Mouse (Mus musculus): ENCODE measurements around the gene Acss2. TPM values are rescaled to one million over a fixed set of nuclear protein-coding genes. Genes with fewer than 3 reads are reported as not detected.
A peak's percentile ranks its signal among the peaks of the same experiment; 100 is the strongest.

Acss2 gene
- polyA plus RNA-seq, 1 experiment: 8.9 TPM

DNA sequence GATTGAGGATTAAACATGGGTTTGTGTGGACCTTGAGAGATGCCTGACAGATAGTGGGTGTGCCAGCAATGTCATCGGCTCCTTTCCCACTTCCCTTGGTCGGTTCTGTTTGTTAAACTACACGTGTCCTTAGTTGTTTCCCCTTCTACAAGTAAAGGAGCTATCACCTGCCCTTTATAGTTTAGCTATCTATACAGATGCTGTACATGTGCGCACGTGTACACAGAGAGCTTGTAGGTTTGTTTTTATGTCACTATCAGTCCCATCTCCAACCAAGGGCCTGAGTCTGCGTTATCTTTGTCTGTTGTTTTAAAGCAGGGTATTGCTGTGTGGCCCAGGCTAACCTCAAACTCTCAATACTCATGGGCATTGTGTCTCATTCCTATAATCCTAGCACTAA is 106.2 kb downstream of the Acss2 start:
- TF ChIP-seq POLR2A (IDR thresholded peaks at IDR 0.05; ENCODE audit: borderline replicate concordance, low read depth, low read length) (no peak), CTCF (IDR thresholded peaks at IDR 0.05; ENCODE audit: low read depth, low read length) (no peak)
- Histone ChIP-seq H3K4me1 (ENCODE audit: control insufficient read depth, insufficient read depth, low read length) (peaks cover 2% of the 10 kb centered on the region; the same call in 1 of the 2 replicates), H3K4me3 (ENCODE audit: insufficient read depth, low read length) (no peak overlapping the region), H3K27ac (ENCODE audit: insufficient read depth, low read depth, low read length) (no peak overlapping the region)

DNA sequence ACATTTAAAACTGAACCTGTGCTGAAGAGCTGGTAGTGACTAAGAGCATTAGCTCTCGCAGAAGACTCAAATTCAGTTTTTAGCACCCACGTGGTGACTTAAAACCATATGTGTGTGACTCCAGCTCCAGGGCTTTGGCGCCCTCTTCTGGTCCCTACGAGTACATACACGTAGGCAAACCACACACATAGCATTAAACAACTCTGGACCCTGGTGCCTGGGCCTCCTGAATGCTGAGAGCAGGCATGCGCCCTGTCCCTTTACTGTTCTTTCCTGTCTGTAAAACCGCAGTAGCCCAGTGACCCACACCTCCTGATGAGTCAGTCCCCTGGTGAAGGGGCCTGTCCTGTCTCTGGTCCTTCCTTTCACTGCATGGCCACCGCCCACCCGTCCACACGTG is 107.0 kb downstream of the Acss2 start:
- peaks cover 2% of the 10 kb centered on the region; the same call in 1 of the 2 replicates for H3K4me1 ChIP-seq (ENCODE audit: control insufficient read depth, insufficient read depth, low read length)
- H3K4me3 ChIP-seq (ENCODE audit: insufficient read depth, low read length): no peak overlapping the region
- H3K27ac ChIP-seq (ENCODE audit: insufficient read depth, low read depth, low read length): no peak overlapping the region
- peak; percentile 65 for TF ChIP-seq CTCF (IDR thresholded peaks at IDR 0.05; ENCODE audit: low read depth, low read length)
- TF ChIP-seq POLR2A (IDR thresholded peaks at IDR 0.05; ENCODE audit: borderline replicate concordance, low read depth, low read length): no peak

DNA sequence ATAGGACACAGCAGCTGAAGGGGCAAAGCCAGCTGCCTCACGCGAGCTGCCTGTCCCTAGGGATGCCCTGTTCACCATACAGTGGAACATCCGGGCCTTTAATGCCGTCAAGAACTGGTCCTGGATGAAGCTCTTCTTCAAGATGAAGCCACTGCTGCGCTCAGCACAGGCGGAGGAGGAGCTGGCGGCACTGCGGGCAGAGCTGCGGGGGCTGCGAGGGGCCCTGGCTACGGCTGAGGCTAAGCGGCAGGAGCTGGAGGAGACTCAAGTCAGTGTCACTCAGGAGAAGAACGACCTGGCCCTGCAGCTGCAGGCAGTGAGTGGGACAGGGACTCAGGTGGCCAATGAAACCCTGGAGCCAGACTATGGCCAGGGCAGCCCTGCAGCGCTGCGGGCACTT is 108.5 kb downstream of the Acss2 start:
- no peak overlapping the region for H3K27ac ChIP-seq (ENCODE audit: insufficient read depth, low read depth, low read length)
- TF ChIP-seq CTCF (IDR thresholded peaks at IDR 0.05; ENCODE audit: low read depth, low read length): no peak
- no peak for TF ChIP-seq POLR2A (IDR thresholded peaks at IDR 0.05; ENCODE audit: borderline replicate concordance, low read depth, low read length)
- H3K4me3 ChIP-seq (ENCODE audit: insufficient read depth, low read length): no peak overlapping the region
- H3K4me1 ChIP-seq (ENCODE audit: control insufficient read depth, insufficient read depth, low read length): peaks cover 2% of the 10 kb centered on the region; the same call in 1 of the 2 replicates

DNA sequence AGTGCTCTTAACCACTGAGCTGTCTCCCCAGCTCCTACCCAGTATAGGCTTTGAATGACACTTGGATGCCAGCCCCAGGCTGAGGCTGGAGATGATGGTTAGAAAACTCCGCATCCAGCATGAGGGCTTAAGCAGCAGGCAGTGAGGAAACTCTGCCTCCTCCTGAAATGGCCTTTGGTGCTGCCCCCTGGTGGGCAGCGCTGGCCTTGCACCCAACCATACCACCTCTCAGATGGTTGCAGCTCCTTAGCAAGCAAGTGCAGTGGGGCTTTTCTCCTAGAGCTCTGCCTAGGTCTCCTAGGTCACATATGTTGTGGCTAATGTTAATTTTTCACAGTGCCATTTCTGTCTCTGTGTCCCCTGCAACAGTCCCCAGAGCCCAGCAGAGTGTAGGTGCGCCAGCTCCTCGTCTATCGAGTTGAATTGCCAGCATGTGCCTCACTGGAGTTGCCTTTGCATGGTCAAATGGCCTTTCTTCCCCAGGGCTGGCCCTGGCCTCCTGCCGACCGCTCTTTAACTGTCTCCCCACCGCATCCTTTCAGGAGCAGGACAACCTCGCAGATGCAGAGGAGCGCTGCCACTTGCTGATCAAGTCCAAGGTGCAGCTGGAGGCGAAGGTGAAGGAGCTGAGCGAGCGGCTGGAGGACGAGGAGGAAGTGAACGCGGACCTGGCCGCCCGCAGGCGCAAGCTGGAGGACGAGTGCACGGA is 109.4 kb downstream of the Acss2 start:
- peak; percentile 98 for TF ChIP-seq CTCF (IDR thresholded peaks at IDR 0.05; ENCODE audit: low read depth, low read length)
- no peak for TF ChIP-seq POLR2A (IDR thresholded peaks at IDR 0.05; ENCODE audit: borderline replicate concordance, low read depth, low read length)
- Histone ChIP-seq H3K4me1 (ENCODE audit: control insufficient read depth, insufficient read depth, low read length) (peaks cover 2% of the 10 kb centered on the region; the same call in 1 of the 2 replicates), H3K4me3 (ENCODE audit: insufficient read depth, low read length) (no peak overlapping the region), H3K27ac (ENCODE audit: insufficient read depth, low read depth, low read length) (no peak overlapping the region)

DNA sequence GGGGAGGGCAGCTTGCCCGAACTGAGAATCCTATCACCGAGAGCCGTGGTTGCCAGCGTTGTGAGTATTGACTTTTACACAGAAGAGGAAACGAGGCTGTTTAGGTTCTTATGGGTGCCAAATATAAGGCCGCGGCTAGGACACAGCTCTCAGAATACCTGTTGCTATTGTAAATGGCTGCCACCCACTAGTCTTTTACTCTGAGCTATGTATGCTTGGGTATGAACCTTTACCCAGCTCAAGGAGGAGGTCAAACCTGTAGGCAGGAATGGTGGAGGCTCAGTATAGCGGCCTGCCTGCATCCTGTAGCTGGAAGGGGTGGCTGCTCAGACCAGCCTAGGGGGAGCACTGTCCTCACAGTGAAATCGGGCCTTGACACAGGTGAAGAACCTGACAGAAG is 110.4 kb downstream of the Acss2 start:
- TF ChIP-seq POLR2A (IDR thresholded peaks at IDR 0.05; ENCODE audit: borderline replicate concordance, low read depth, low read length): no peak
- TF ChIP-seq CTCF (IDR thresholded peaks at IDR 0.05; ENCODE audit: low read depth, low read length): no peak
- Histone ChIP-seq H3K4me1 (ENCODE audit: control insufficient read depth, insufficient read depth, low read length) (peaks cover 2% of the 10 kb centered on the region; the same call in 1 of the 2 replicates), H3K27ac (ENCODE audit: insufficient read depth, low read depth, low read length) (no peak overlapping the region), H3K4me3 (ENCODE audit: insufficient read depth, low read length) (no peak overlapping the region)

DNA sequence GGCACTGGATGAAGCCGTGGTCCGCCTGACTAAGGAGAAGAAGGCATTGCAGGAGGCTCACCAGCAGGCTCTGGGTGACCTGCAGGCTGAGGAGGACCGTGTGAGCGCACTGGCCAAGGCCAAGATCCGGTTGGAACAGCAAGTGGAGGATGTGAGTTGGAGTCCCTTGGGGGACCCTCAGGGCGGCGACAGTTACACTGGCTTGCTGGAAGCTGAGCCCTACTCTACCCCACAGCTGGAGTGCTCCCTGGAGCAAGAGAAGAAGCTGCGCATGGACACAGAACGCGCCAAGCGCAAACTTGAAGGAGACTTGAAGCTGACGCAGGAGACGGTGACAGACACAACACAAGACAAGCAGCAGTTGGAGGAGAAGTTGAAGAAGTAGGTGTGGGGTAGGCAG is 110.8 kb downstream of the Acss2 start:
- H3K4me3 ChIP-seq (ENCODE audit: insufficient read depth, low read length): no peak overlapping the region
- TF ChIP-seq POLR2A (IDR thresholded peaks at IDR 0.05; ENCODE audit: borderline replicate concordance, low read depth, low read length): no peak
- no peak for TF ChIP-seq CTCF (IDR thresholded peaks at IDR 0.05; ENCODE audit: low read depth, low read length)
- peaks cover 2% of the 10 kb centered on the region; the same call in 1 of the 2 replicates for H3K4me1 ChIP-seq (ENCODE audit: control insufficient read depth, insufficient read depth, low read length)
- H3K27ac ChIP-seq (ENCODE audit: insufficient read depth, low read depth, low read length): no peak overlapping the region

DNA sequence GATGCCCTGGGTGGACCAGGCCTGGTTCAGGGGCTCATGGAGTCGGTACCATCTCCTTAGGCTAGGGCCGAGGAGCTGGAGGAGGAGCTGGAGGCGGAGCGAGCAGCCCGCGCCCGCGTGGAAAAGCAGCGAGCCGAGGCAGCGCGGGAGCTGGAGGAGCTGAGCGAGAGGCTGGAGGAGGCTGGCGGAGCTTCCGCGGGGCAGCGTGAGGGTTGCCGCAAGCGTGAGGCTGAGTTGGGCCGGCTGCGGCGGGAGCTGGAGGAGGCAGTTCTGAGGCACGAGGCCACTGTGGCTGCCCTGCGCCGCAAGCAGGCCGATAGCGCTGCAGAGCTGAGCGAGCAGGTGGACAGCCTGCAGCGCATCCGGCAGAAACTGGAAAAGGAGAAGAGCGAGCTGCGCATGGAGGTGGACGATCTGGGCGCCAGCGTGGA is 111.5 kb downstream of the Acss2 start:
- TF ChIP-seq CTCF (IDR thresholded peaks at IDR 0.05; ENCODE audit: low read depth, low read length) (no peak), POLR2A (IDR thresholded peaks at IDR 0.05; ENCODE audit: borderline replicate concordance, low read depth, low read length) (no peak)
- Histone ChIP-seq H3K4me1 (ENCODE audit: control insufficient read depth, insufficient read depth, low read length) (peaks cover 2% of the 10 kb centered on the region; the same call in 1 of the 2 replicates), H3K4me3 (ENCODE audit: insufficient read depth, low read length) (peak overlapping the region; percentile 48), H3K27ac (ENCODE audit: insufficient read depth, low read depth, low read length) (no peak overlapping the region)

DNA sequence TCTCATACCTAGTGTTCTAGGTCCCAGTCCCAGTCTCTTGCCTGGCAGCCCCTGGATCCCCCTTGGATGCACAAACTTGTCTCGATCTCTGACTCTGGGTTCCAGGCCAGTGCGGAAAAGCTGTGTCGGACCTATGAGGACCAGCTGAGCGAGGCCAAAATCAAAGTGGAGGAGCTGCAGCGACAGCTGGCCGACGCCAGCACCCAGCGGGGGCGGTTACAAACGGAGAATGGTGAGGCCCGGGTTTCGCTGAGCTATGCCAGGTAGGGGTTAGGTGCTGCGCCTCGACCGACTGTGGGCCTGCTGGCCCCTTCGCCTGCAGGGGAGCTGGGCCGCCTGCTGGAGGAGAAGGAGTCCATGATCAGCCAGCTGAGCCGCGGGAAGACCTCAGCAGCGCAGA is 112.4 kb downstream of the Acss2 start:
- Histone ChIP-seq H3K4me1 (ENCODE audit: control insufficient read depth, insufficient read depth, low read length) (peaks cover 2% of the 10 kb centered on the region; the same call in 1 of the 2 replicates), H3K27ac (ENCODE audit: insufficient read depth, low read depth, low read length) (no peak overlapping the region), H3K4me3 (ENCODE audit: insufficient read depth, low read length) (no peak overlapping the region)
- TF ChIP-seq POLR2A (IDR thresholded peaks at IDR 0.05; ENCODE audit: borderline replicate concordance, low read depth, low read length): no peak
- TF ChIP-seq CTCF (IDR thresholded peaks at IDR 0.05; ENCODE audit: low read depth, low read length): no peak

DNA sequence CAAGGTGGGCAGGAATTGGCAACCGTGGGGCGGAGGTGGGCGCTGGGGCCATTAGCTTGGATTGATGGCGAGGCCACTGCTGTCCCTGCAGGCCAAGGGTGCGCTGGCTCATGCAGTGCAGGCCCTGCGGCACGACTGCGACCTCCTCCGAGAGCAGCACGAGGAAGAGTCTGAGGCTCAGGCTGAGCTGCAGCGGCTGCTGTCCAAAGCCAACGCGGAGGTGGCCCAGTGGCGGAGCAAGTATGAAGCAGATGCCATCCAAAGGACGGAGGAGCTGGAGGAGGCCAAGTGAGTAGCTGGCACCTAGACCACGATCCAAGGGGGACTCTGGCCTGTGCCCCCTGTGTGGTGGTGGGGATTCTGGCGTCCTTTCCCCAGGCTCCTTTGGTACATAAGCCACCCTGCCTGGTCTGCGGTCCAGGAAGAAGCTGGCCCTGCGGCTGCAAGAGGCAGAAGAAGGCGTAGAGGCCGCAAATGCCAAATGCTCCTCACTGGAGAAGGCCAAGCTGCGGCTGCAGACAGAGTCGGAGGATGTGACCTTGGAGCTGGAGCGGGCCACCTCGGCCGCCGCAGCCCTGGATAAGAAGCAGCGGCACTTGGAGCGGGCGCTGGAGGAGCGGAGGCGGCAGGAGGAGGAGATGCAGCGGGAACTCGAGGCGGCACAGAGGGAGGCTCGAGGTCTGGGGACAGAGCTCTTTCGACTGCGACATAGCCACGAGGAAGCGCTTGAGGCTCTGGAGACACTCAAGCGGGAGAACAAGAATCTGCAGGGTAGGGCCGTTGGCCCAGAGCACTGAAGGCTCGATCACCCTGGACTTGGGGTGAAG is 113.1 kb downstream of the Acss2 start:
- peaks cover 2% of the 10 kb centered on the region; the same call in 1 of the 2 replicates for H3K4me1 ChIP-seq (ENCODE audit: control insufficient read depth, insufficient read depth, low read length)
- no peak overlapping the region for H3K27ac ChIP-seq (ENCODE audit: insufficient read depth, low read depth, low read length)
- H3K4me3 ChIP-seq (ENCODE audit: insufficient read depth, low read length): no peak overlapping the region
- TF ChIP-seq CTCF (IDR thresholded peaks at IDR 0.05; ENCODE audit: low read depth, low read length) (no peak), POLR2A (IDR thresholded peaks at IDR 0.05; ENCODE audit: borderline replicate concordance, low read depth, low read length) (no peak)

All from bone marrow macrophage, adult 2 months (primary cell).